Mouse (Mus musculus): ENCODE data around the gene Aebp1. TPM values are rescaled to one million over a fixed set of nuclear protein-coding genes. Genes with fewer than 3 reads are reported as not detected.
A peak's percentile ranks its signal among the peaks of the same experiment; 100 is the strongest.

The Aebp1 gene
- polyA plus RNA-seq, 1 experiment from 2014 or later, result 32.5 TPM

GRCm38 (mm10) chr11:5908642-5909041 lies 46.9 kb downstream of the Aebp1 start:
- Histone ChIP-seq H3K4me2 (no peak overlapping the region), H3K4me1 (ENCODE audit: insufficient read depth) (no peaks in the 10 kb centered on the region; the same call in 1 of the 2 replicates), H3K27me3 (ENCODE audit: insufficient read depth, low read length) (no peaks in the 10 kb centered on the region), H3K9me3 (ENCODE audit: low read depth, low read length) (no peaks in the 10 kb centered on the region), H3K27ac (ENCODE audit: low read depth) (no peak overlapping the region), H3K4me3 (ENCODE audit: low read depth, low read length) (no peak overlapping the region), H3K36me3 (ENCODE audit: insufficient read depth) (no peaks in the 10 kb centered on the region), H3K9ac (no peak overlapping the region)
- WGBS, result 35% methylated on average over 4 of the region's 4 CpGs
- no peak for DNase-seq
- no peak for TF ChIP-seq CTCF (IDR thresholded peaks at IDR 0.05; ENCODE audit: low read depth)
- ATAC-seq (ENCODE audit: insufficient read depth), result no peak

- no peaks in the 10 kb centered on the region for H3K27me3 ChIP-seq (ENCODE audit: insufficient read depth, low read length)
- TF ChIP-seq CTCF (IDR thresholded peaks at IDR 0.05; ENCODE audit: low read depth), result peak; percentile 77
- H3K4me2 ChIP-seq, result no peak overlapping the region
- H3K9me3 ChIP-seq (ENCODE audit: low read depth, low read length), result no peaks in the 10 kb centered on the region
- no peaks in the 10 kb centered on the region for H3K4me1 ChIP-seq (ENCODE audit: insufficient read depth)
- WGBS, result 25% methylated on average over 5 of the region's 5 CpGs
- no peak overlapping the region for H3K9ac ChIP-seq
- H3K27ac ChIP-seq (ENCODE audit: low read depth), result no peak overlapping the region
- no peaks in the 10 kb centered on the region for H3K36me3 ChIP-seq (ENCODE audit: insufficient read depth)
- ATAC-seq (ENCODE audit: insufficient read depth) (peak; percentile 73), DNase-seq (peak; percentile 82)
- no peak overlapping the region for H3K4me3 ChIP-seq (ENCODE audit: low read depth, low read length)
Measured at GRCm38 (mm10) chr11:5912635-5913034, 50.9 kb downstream of the Aebp1 start.

GRCm38 (mm10) chr11:5913256-5913655 lies 51.5 kb downstream of the Aebp1 start:
- ATAC-seq (ENCODE audit: insufficient read depth) (no peak), DNase-seq (no peak)
- H3K27me3 ChIP-seq (ENCODE audit: insufficient read depth, low read length), result no peaks in the 10 kb centered on the region
- no peaks in the 10 kb centered on the region for H3K9me3 ChIP-seq (ENCODE audit: low read depth, low read length)
- H3K27ac ChIP-seq (ENCODE audit: low read depth), result no peak overlapping the region
- no peak overlapping the region for H3K9ac ChIP-seq
- 63% methylated on average over 8 of the region's 8 CpGs for WGBS
- no peak overlapping the region for H3K4me2 ChIP-seq
- H3K4me1 ChIP-seq (ENCODE audit: insufficient read depth), result no peaks in the 10 kb centered on the region
- TF ChIP-seq CTCF (IDR thresholded peaks at IDR 0.05; ENCODE audit: low read depth), result no peak
- no peak overlapping the region for H3K4me3 ChIP-seq (ENCODE audit: low read depth, low read length)
- no peaks in the 10 kb centered on the region for H3K36me3 ChIP-seq (ENCODE audit: insufficient read depth)

GRCm38 (mm10) chr11:5913936-5914335 lies 52.2 kb downstream of the Aebp1 start:
- no peak for ATAC-seq (ENCODE audit: insufficient read depth)
- Histone ChIP-seq H3K36me3 (ENCODE audit: insufficient read depth) (no peaks in the 10 kb centered on the region), H3K9me3 (ENCODE audit: low read depth, low read length) (no peaks in the 10 kb centered on the region), H3K4me3 (ENCODE audit: low read depth, low read length) (no peak overlapping the region), H3K27me3 (ENCODE audit: insufficient read depth, low read length) (no peaks in the 10 kb centered on the region), H3K4me1 (ENCODE audit: insufficient read depth) (no peaks in the 10 kb centered on the region), H3K9ac (no peak overlapping the region), H3K27ac (ENCODE audit: low read depth) (no peak overlapping the region), H3K4me2 (no peak overlapping the region)
- no peak for DNase-seq
- 79% methylated on average over 4 of the region's 4 CpGs for whole genome bisulfite sequencing
- TF ChIP-seq CTCF (IDR thresholded peaks at IDR 0.05; ENCODE audit: low read depth), result no peak

GRCm38 (mm10) chr11:5914940-5915339 lies 53.2 kb downstream of the Aebp1 start:
- Histone ChIP-seq H3K4me2 (no peak overlapping the region), H3K36me3 (ENCODE audit: insufficient read depth) (no peaks in the 10 kb centered on the region), H3K9me3 (ENCODE audit: low read depth, low read length) (no peaks in the 10 kb centered on the region), H3K9ac (no peak overlapping the region), H3K4me1 (ENCODE audit: insufficient read depth) (no peaks in the 10 kb centered on the region), H3K4me3 (ENCODE audit: low read depth, low read length) (no peak overlapping the region), H3K27ac (ENCODE audit: low read depth) (no peak overlapping the region), H3K27me3 (ENCODE audit: insufficient read depth, low read length) (no peaks in the 10 kb centered on the region)
- 45% methylated on average over 5 of the region's 5 CpGs for WGBS
- DNase-seq (no peak), ATAC-seq (ENCODE audit: insufficient read depth) (no peak)
- no peak for TF ChIP-seq CTCF (IDR thresholded peaks at IDR 0.05; ENCODE audit: low read depth)

GRCm38 (mm10) chr11:5915429-5916177 lies 53.9 kb downstream of the Aebp1 start:
- no peaks in the 10 kb centered on the region for H3K4me1 ChIP-seq (ENCODE audit: insufficient read depth)
- no peak for DNase-seq
- H3K9ac ChIP-seq, result no peak overlapping the region
- 64% methylated on average over 5 of the region's 5 CpGs for WGBS
- no peaks in the 10 kb centered on the region for H3K36me3 ChIP-seq (ENCODE audit: insufficient read depth)
- H3K4me2 ChIP-seq, result no peak overlapping the region
- TF ChIP-seq CTCF (IDR thresholded peaks at IDR 0.05; ENCODE audit: low read depth), result no peak
- ATAC-seq (ENCODE audit: insufficient read depth), result no peak
- H3K9me3 ChIP-seq (ENCODE audit: low read depth, low read length), result no peaks in the 10 kb centered on the region
- no peak overlapping the region for H3K4me3 ChIP-seq (ENCODE audit: low read depth, low read length)
- H3K27me3 ChIP-seq (ENCODE audit: insufficient read depth, low read length), result no peaks in the 10 kb centered on the region
- H3K27ac ChIP-seq (ENCODE audit: low read depth), result no peak overlapping the region

- Histone ChIP-seq H3K4me1 (ENCODE audit: insufficient read depth) (no peaks in the 10 kb centered on the region), H3K4me3 (ENCODE audit: low read depth, low read length) (no peak overlapping the region), H3K27ac (ENCODE audit: low read depth) (no peak overlapping the region), H3K9me3 (ENCODE audit: low read depth, low read length) (no peaks in the 10 kb centered on the region), H3K9ac (no peak overlapping the region), H3K27me3 (ENCODE audit: insufficient read depth, low read length) (no peaks in the 10 kb centered on the region), H3K36me3 (ENCODE audit: insufficient read depth) (no peaks in the 10 kb centered on the region), H3K4me2 (no peak overlapping the region)
- no peak for TF ChIP-seq CTCF (IDR thresholded peaks at IDR 0.05; ENCODE audit: low read depth)
- DNase-seq (no peak), ATAC-seq (ENCODE audit: insufficient read depth) (no peak)
- 65% methylated on average over 8 of the region's 8 CpGs for WGBS
Measured at GRCm38 (mm10) chr11:5916178-5916548, 54.4 kb downstream of the Aebp1 start.

Data from lung, embryonic 14.5 days (tissue).